Mouse (Mus musculus) intestine, embryonic 14.5 days (tissue): ENCODE results near the gene Ikbip. TPM values are rescaled to one million over a fixed set of nuclear protein-coding genes. Genes with fewer than 3 reads are reported as not detected.
A peak's percentile ranks its signal among the peaks of the same experiment; 100 is the strongest.

Experiments
- ATAC-seq: fragments of 200-750 bp; cut with Nextera tagmentation; replicated peaks from 2 replicates; pipeline ENCODE4 v1.8.0; 2017; ENCODE audit warnings: low read depth, moderate number of reproducible peaks, moderate TSS enrichment, moderate library complexity; ENCODE audit not compliant: low FRiP score, low TSS enrichment
- DNase-seq: peaks from one replicate; pipeline ENCODE4 v3.0.0-alpha.2; 2018; ENCODE audit warnings: low spot score
- H3K27ac ChIP-seq: fragments of 300-500 bp; sonication (generic); 2 replicates; pipeline ENCODE4 v1.5.1; 2014; ENCODE audit warnings: low read depth, mild to moderate bottlenecking, control low read depth
- H3K27me3 ChIP-seq: fragments of 300-500 bp; sonication (generic); replicated peaks from 2 replicates; pipeline ENCODE4 v1.6.1; 2014; ENCODE audit warnings: low read length, control low read depth; ENCODE audit not compliant: control insufficient read depth, insufficient read depth
- H3K36me3 ChIP-seq: fragments of 300-500 bp; sonication (generic); 2 replicates; pipeline ENCODE4 v1.6.1; 2014; ENCODE audit warnings: low read length, control low read depth; ENCODE audit not compliant: control insufficient read depth, insufficient read depth
- H3K4me1 ChIP-seq: fragments of 300-500 bp; sonication (generic); replicated peaks from 2 replicates; pipeline ENCODE4 v1.6.1; 2014; ENCODE audit warnings: low read length, control low read depth, mixed read lengths; ENCODE audit not compliant: control insufficient read depth, insufficient read depth
- H3K4me2 ChIP-seq: fragments of 300-500 bp; sonication (generic); 2 replicates; pipeline ENCODE4 v1.6.1; 2014; ENCODE audit warnings: low read length
- H3K4me3 ChIP-seq: fragments of 300-500 bp; sonication (generic); 2 replicates; pipeline ENCODE4 v1.5.1; 2014; ENCODE audit warnings: low read depth, low read length, control low read depth, mixed read lengths
- H3K9ac ChIP-seq: fragments of 300-500 bp; sonication (generic); 2 replicates; pipeline ENCODE4 v1.6.1; 2014; ENCODE audit warnings: mild to moderate bottlenecking, low read length
- H3K9me3 ChIP-seq: fragments of 300-500 bp; sonication (generic); 2 replicates; pipeline ENCODE4 v1.6.1; 2016; ENCODE audit warnings: low read length, control low read depth; ENCODE audit not compliant: control insufficient read depth
- WGBS: fragments of 180-500 bp; shearing (Covaris S2); extraction: QIAGEN DNeasy Blood & Tissue Kit; methylation state at CpG from one replicate; pipeline ENCODE4 v1.1.7; 2014; 5-methylcytosine and 5-hydroxymethylcytosine counted together
- polyA plus RNA-seq: library from polyadenylated mRNA; unstranded; fragments of >200 nt; fragmentation: Nextera tagmentation; extraction: Ambion mirVana; gene quantifications from 2 replicates; pipeline ENCODE4 v1.2.1, GENCODE M21; 2014

Gene Ikbip
- polyA plus RNA-seq, 1 experiment from 2014 or later, result 37.2 TPM

- no peak for ATAC-seq
- Histone ChIP-seq H3K27me3 (no peaks in the 10 kb centered on the region), H3K4me1 (no peaks in the 10 kb centered on the region), H3K4me3 (no peak overlapping the region), H3K36me3 (no peaks in the 10 kb centered on the region), H3K4me2 (no peak overlapping the region), H3K9ac (no peak overlapping the region), H3K9me3 (no peaks in the 10 kb centered on the region), H3K27ac (no peak overlapping the region)
- WGBS, result 91% methylated on average over 14 of the region's 14 CpGs
- no peak for DNase-seq
These were observed 56.5 kb downstream of the Ikbip start for GRCm38 (mm10) chr10:91139148-91139766.

GRCm38 (mm10) chr10:91141564-91141963 is 58.8 kb downstream of the Ikbip start:
- 43% methylated on average over 2 of the region's 2 CpGs for WGBS
- DNase-seq (no peak), ATAC-seq (0 out of 2 replicates have a peak, but pooled peaks have one; percentile 26)

GRCm38 (mm10) chr10:91142654-91143191 is 60.0 kb downstream of the Ikbip start:
- Histone ChIP-seq H3K4me1 (no peaks in the 10 kb centered on the region), H3K36me3 (peaks cover 27% of the 10 kb centered on the region), H3K4me2 (no peak overlapping the region), H3K4me3 (no peak overlapping the region), H3K27me3 (no peaks in the 10 kb centered on the region), H3K9ac (no peak overlapping the region), H3K9me3 (no peaks in the 10 kb centered on the region), H3K27ac (no peak overlapping the region)
- DNase-seq, result no peak
- WGBS, result 67% methylated on average over 10 of the region's 10 CpGs
- no peak for ATAC-seq

More at GRCm38 (mm10) chr10:91141564-91141963, 58.8 kb downstream of the Ikbip start:
- no peak overlapping the region for H3K4me3 ChIP-seq
- peaks cover 17% of the 10 kb centered on the region for H3K36me3 ChIP-seq
- H3K4me2 ChIP-seq, result no peak overlapping the region
- H3K27ac ChIP-seq, result no peak overlapping the region
- no peaks in the 10 kb centered on the region for H3K4me1 ChIP-seq
- H3K9me3 ChIP-seq, result no peaks in the 10 kb centered on the region
- H3K27me3 ChIP-seq, result no peaks in the 10 kb centered on the region
- no peak overlapping the region for H3K9ac ChIP-seq

GRCm38 (mm10) chr10:91143313-91144230 is 60.8 kb downstream of the Ikbip start:
- Histone ChIP-seq H3K9ac (no peak overlapping the region), H3K36me3 (peaks cover 35% of the 10 kb centered on the region), H3K27me3 (no peaks in the 10 kb centered on the region), H3K4me3 (no peak overlapping the region), H3K4me1 (no peaks in the 10 kb centered on the region), H3K4me2 (no peak overlapping the region), H3K9me3 (no peaks in the 10 kb centered on the region), H3K27ac (no peak overlapping the region)
- 0 out of 2 replicates have a peak, but pooled peaks have one; percentile 17 for ATAC-seq
- no peak for DNase-seq
- 68% methylated on average over 17 of the region's 18 CpGs for WGBS

- no peak overlapping the region for H3K4me3 ChIP-seq
- H3K9ac ChIP-seq, result no peak overlapping the region
- H3K4me2 ChIP-seq, result no peak overlapping the region
- no peak overlapping the region for H3K27ac ChIP-seq
- peaks cover 53% of the 10 kb centered on the region for H3K36me3 ChIP-seq
- H3K9me3 ChIP-seq, result no peaks in the 10 kb centered on the region
- no peaks in the 10 kb centered on the region for H3K27me3 ChIP-seq
- DNase-seq (no peak), ATAC-seq (no peak)
- H3K4me1 ChIP-seq, result no peaks in the 10 kb centered on the region
- WGBS, result 98% methylated on average over 7 of the region's 7 CpGs
These were observed 62.7 kb downstream of the Ikbip start for GRCm38 (mm10) chr10:91145413-91145812.

Other genes starting within 250 kb of the Ikbip start
- gene Apaf1, start 170 bp upstream of the Ikbip start, polyA plus RNA-seq, result 25.9 and 28.0 TPM in 2 replicates
- gene Slc25a3, start 41.1 kb downstream of the Ikbip start, polyA plus RNA-seq, result 555 and 608 TPM in 2 replicates
- gene Tmpo, start 98.4 kb downstream of the Ikbip start, polyA plus RNA-seq, result 219 TPM in 2 replicates